ENCODE assay signal across 1 mouse cellular context in genomic region chr5:127624427-127625213, GRCm38 (mm10).
TF ChIP-seq lines count a peak whose summit lies in the region.

No protein-coding gene starts in this region.

TF ChIP-seq in CH12.LX, 34 proteins besides CTCF, POLR2A, EP300 and RAD21 (continued from another document):
- peak; percentile 80 for TF ChIP-seq BHLHE40 (IDR thresholded peaks at IDR 0.05; ENCODE audit: low read depth, low read length)
